Mouse (Mus musculus) kidney, adult 2 months (tissue): Measurements from ENCODE around the gene Slit3.

Experiments used
- CTCF ChIP-seq: fragments of 200-500 bp; conservative IDR thresholded peaks from 2 replicates; pipeline ENCODE4 v1.5.1; 2011; ENCODE audit warnings: low read depth, mild to moderate bottlenecking, control low read depth, low read length, moderate library complexity, mixed read lengths; ENCODE audit not compliant: insufficient read depth, insufficient read length
- POLR2A ChIP-seq: fragments of 200-500 bp; IDR thresholded peaks from one replicate; pipeline ENCODE4 v1.6.1; 2011; ENCODE audit warnings: low read depth, low read length, control low read depth

GRCm38 (mm10) chr11:35754906-35755418 is 633.9 kb downstream of the Slit3 start:
- no peak for TF ChIP-seq CTCF
- no peak for TF ChIP-seq POLR2A
